Mouse (Mus musculus) left cerebral cortex, postnatal 25 days (tissue): ENCODE measurements at regions not wholly inside any gene's neighbourhood (a gene's known extent, or its start where the extent isn't known, plus 50 kb on each side); places are given as distances from the start of the nearest gene placed in this dataset.
A peak's percentile ranks its signal among the peaks of the same experiment; 100 is the strongest.

ENCODE experiments used
- DNase-seq, 2 experiments: peaks; one replicate each; pipeline ENCODE4 v3.0.0; 2022; ENCODE audit warnings: low spot score in 2 of 2, mixed read lengths in 1 of 2
- intact Hi-C: fragments of 180-260 bp; cut with DNase I; formaldehyde crosslinking; loops from one replicate; pipeline ENCODE4 v1.15.1; 2025

DNA sequence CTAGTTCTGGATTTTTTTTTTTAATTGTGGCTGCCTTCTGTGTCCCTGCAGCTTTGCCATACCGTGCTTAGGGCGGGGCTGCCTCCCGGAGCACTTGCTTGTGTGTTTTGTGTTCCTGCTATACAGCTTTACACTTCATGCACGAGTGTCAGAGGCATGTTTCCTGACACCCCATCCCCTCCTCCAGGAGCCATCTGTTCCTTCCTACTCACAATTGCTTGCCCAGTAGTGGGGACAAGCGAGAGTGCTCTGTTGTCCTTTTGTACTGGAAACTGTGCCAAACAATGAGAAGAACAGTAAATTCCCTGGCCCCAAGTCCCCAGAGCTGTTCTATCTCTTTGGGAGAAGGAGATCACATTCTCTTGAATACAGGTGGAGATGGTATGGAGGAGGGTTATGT is 53.5 kb downstream of the Csf2 start:
- intact Hi-C loops: no loop called here

DNA sequence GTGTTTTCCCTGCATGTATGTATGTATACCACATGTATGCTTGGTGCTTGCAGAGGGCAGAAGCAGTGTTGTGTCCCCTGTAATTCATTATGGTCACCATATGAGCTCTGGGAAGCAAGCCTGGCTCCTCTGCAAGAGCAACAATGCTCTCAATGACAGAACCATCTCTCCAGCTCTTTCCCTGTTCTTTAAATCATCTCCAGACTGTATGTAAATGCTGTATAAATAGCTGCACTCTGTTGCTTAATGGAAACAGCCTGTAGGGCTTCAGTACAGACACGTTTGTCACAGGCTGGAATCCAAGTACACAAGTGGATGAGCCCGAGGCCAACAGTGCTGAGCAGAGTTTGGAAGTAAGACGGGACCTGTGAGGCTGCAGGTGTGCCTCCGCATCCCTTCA is 54.7 kb downstream of the Csf2 start:
- intact Hi-C loops: no loop called here
- no peak for DNase-seq

More for the DNA sequence above, 53.5 kb downstream of the Csf2 start:
- DNase-seq: peak; percentile 15 to 73

- DNase-seq: no peak
- intact Hi-C loops: no loop called here
Measured at GRCm38 (mm10) chr11:54192275-54192674, 57.2 kb downstream of the Csf2 start.

- intact Hi-C loops: no loop called here
- DNase-seq: peak in 1 of 2 experiments; percentile 55
Measured at GRCm38 (mm10) chr11:54187826-54188225, 61.6 kb downstream of the Csf2 start.

GRCm38 (mm10) chr11:54187377-54187776 is 62.1 kb downstream of the Csf2 start:
- intact Hi-C loops: no loop called here
- no peak for DNase-seq

- no peak for DNase-seq
- intact Hi-C loops: no loop called here
Measured at GRCm38 (mm10) chr11:54185710-54186325, 63.6 kb downstream of the Csf2 start.

DNA sequence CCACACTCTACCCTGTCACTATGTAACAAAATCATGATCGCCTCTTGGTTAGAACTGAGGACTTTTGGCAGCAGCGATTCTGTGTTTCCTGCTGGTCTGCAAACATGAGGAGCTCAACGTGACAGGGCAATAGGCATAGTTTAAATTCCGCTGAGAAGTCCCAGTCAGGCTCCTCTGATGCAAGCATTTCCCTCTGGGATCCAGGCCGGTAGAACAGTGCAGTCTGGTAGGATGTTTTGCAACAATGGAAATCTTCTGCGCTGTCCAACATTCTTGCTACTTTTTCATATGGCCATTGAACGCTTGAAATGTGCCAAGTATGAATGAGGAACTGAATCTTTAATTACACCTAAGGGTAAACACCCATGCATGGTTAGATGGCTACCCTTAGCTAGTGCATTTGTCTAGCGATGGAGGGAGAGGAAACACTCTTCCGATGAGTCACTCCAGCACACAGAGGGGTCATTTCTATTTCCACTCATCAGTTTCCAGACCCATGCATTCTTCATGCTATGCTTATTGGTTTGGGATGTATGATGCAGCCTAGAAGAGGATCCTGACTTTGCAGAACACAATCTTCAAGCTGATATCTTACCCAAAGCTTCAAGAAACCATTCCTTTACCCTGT is 67.7 kb downstream of the Csf2 start:
- DNase-seq: no peak

More for the DNA sequence above, 67.7 kb downstream of the Csf2 start:
- intact Hi-C loops: no loop called here
